Mouse (Mus musculus) liver, adult 2 months (tissue): ENCODE data around the gene Sec24b.

Experiments
- CTCF ChIP-seq: fragments of 200-500 bp; IDR thresholded peaks from 2 replicates; pipeline ENCODE4 v1.5.1; 2011; ENCODE audit warnings: low read depth, low read length, control low read depth
- POLR2A ChIP-seq: fragments of 200-500 bp; IDR thresholded peaks from 2 replicates; pipeline ENCODE4 v1.6.1; 2011; ENCODE audit warnings: low read length, control low read depth; ENCODE audit not compliant: insufficient read depth; ENCODE audit errors: extremely low read depth

GRCm38 (mm10) chr3:129987297-129987696, 74.1 kb downstream of the Sec24b start:
- TF ChIP-seq POLR2A (no peak), CTCF (no peak)
